Mouse (Mus musculus): ENCODE data around the gene Trat1. TPM values are rescaled to one million over a fixed set of nuclear protein-coding genes. Genes with fewer than 3 reads are reported as not detected.

Gene Trat1
- polyA plus RNA-seq, 1 experiment: 0.14 TPM

- no peak overlapping the region for H3K4me3 ChIP-seq (ENCODE audit: low read depth, low read length)
- H3K27me3 ChIP-seq (ENCODE audit: control insufficient read depth, insufficient read depth, low read length): no peaks in the 10 kb centered on the region
- 85% methylated on average over 2 of the region's 2 CpGs for WGBS
- H3K4me1 ChIP-seq (ENCODE audit: control insufficient read depth, insufficient read depth, insufficient read length, low read length): 0 out of 2 replicates have a peak, but pooled peaks cover 2% of the 10 kb centered on the region
- no peak overlapping the region for H3K27ac ChIP-seq (ENCODE audit: insufficient read depth, low read depth, low read length)
- TF ChIP-seq POLR2A (IDR thresholded peaks at IDR 0.05; ENCODE audit: low read depth, low read length) (no peak), CTCF (IDR thresholded peaks at IDR 0.05; ENCODE audit: extremely low read depth, insufficient read length, insufficient replicate concordance, low read depth, low read length) (no peak)
- H3K36me3 ChIP-seq (ENCODE audit: control insufficient read depth, insufficient read depth, low read length): no peaks in the 10 kb centered on the region
These were observed 29.1 kb upstream of the Trat1 start for GRCm38 (mm10) chr16:48800906-48801305.

GRCm38 (mm10) chr16:48799470-48799869 is 27.6 kb upstream of the Trat1 start:
- TF ChIP-seq CTCF (IDR thresholded peaks at IDR 0.05; ENCODE audit: extremely low read depth, insufficient read length, insufficient replicate concordance, low read depth, low read length): no peak
- no peak for TF ChIP-seq POLR2A (IDR thresholded peaks at IDR 0.05; ENCODE audit: low read depth, low read length)
- 86% methylated on average over 3 of the region's 3 CpGs for WGBS
- H3K4me3 ChIP-seq (ENCODE audit: low read depth, low read length): no peak overlapping the region
- H3K4me1 ChIP-seq (ENCODE audit: control insufficient read depth, insufficient read depth, insufficient read length, low read length): 0 out of 2 replicates have a peak, but pooled peaks cover 2% of the 10 kb centered on the region
- no peak overlapping the region for H3K27ac ChIP-seq (ENCODE audit: insufficient read depth, low read depth, low read length)
- no peaks in the 10 kb centered on the region for H3K27me3 ChIP-seq (ENCODE audit: control insufficient read depth, insufficient read depth, low read length)
- no peaks in the 10 kb centered on the region for H3K36me3 ChIP-seq (ENCODE audit: control insufficient read depth, insufficient read depth, low read length)

- H3K4me3 ChIP-seq (ENCODE audit: low read depth, low read length): no peak overlapping the region
- WGBS: 47% methylated on average over 3 of the region's 3 CpGs
- no peaks in the 10 kb centered on the region for H3K27me3 ChIP-seq (ENCODE audit: control insufficient read depth, insufficient read depth, low read length)
- no peak overlapping the region for H3K27ac ChIP-seq (ENCODE audit: insufficient read depth, low read depth, low read length)
- TF ChIP-seq CTCF (IDR thresholded peaks at IDR 0.05; ENCODE audit: extremely low read depth, insufficient read length, insufficient replicate concordance, low read depth, low read length) (no peak), POLR2A (IDR thresholded peaks at IDR 0.05; ENCODE audit: low read depth, low read length) (no peak)
- no peaks in the 10 kb centered on the region for H3K36me3 ChIP-seq (ENCODE audit: control insufficient read depth, insufficient read depth, low read length)
- H3K4me1 ChIP-seq (ENCODE audit: control insufficient read depth, insufficient read depth, insufficient read length, low read length): 0 out of 2 replicates have a peak, but pooled peaks cover 2% of the 10 kb centered on the region
These were observed 26.5 kb upstream of the Trat1 start for GRCm38 (mm10) chr16:48798285-48798684.

- TF ChIP-seq CTCF (IDR thresholded peaks at IDR 0.05; ENCODE audit: extremely low read depth, insufficient read length, insufficient replicate concordance, low read depth, low read length): no peak
- no peak for TF ChIP-seq POLR2A (IDR thresholded peaks at IDR 0.05; ENCODE audit: low read depth, low read length)
- Histone ChIP-seq H3K4me3 (ENCODE audit: low read depth, low read length) (no peak overlapping the region), H3K4me1 (ENCODE audit: control insufficient read depth, insufficient read depth, insufficient read length, low read length) (no peaks in the 10 kb centered on the region), H3K36me3 (ENCODE audit: control insufficient read depth, insufficient read depth, low read length) (no peaks in the 10 kb centered on the region), H3K27me3 (ENCODE audit: control insufficient read depth, insufficient read depth, low read length) (no peaks in the 10 kb centered on the region), H3K27ac (ENCODE audit: insufficient read depth, low read depth, low read length) (no peak overlapping the region)
- WGBS: 55% methylated on average over 4 of the region's 4 CpGs
These were observed 16.9 kb upstream of the Trat1 start for GRCm38 (mm10) chr16:48788704-48789185.

GRCm38 (mm10) chr16:48786258-48786657 is 14.4 kb upstream of the Trat1 start:
- no peaks in the 10 kb centered on the region for H3K27me3 ChIP-seq (ENCODE audit: control insufficient read depth, insufficient read depth, low read length)
- TF ChIP-seq POLR2A (IDR thresholded peaks at IDR 0.05; ENCODE audit: low read depth, low read length) (no peak), CTCF (IDR thresholded peaks at IDR 0.05; ENCODE audit: extremely low read depth, insufficient read length, insufficient replicate concordance, low read depth, low read length) (no peak)
- no peaks in the 10 kb centered on the region for H3K36me3 ChIP-seq (ENCODE audit: control insufficient read depth, insufficient read depth, low read length)
- 64% methylated on average over 3 of the region's 3 CpGs for WGBS
- H3K27ac ChIP-seq (ENCODE audit: insufficient read depth, low read depth, low read length): no peak overlapping the region
- H3K4me1 ChIP-seq (ENCODE audit: control insufficient read depth, insufficient read depth, insufficient read length, low read length): no peaks in the 10 kb centered on the region
- no peak overlapping the region for H3K4me3 ChIP-seq (ENCODE audit: low read depth, low read length)

GRCm38 (mm10) chr16:48777254-48777653 is 5.4 kb upstream of the Trat1 start:
- TF ChIP-seq CTCF (IDR thresholded peaks at IDR 0.05; ENCODE audit: extremely low read depth, insufficient read length, insufficient replicate concordance, low read depth, low read length): no peak
- no peak for TF ChIP-seq POLR2A (IDR thresholded peaks at IDR 0.05; ENCODE audit: low read depth, low read length)
- 40% methylated on average over 2 of the region's 2 CpGs for WGBS
- Histone ChIP-seq H3K27me3 (ENCODE audit: control insufficient read depth, insufficient read depth, low read length) (no peaks in the 10 kb centered on the region), H3K4me3 (ENCODE audit: low read depth, low read length) (no peak overlapping the region), H3K36me3 (ENCODE audit: control insufficient read depth, insufficient read depth, low read length) (no peaks in the 10 kb centered on the region), H3K27ac (ENCODE audit: insufficient read depth, low read depth, low read length) (no peak overlapping the region), H3K4me1 (ENCODE audit: control insufficient read depth, insufficient read depth, insufficient read length, low read length) (no peaks in the 10 kb centered on the region)

- 90% methylated on average over 3 of the region's 3 CpGs for WGBS
- no peak overlapping the region for H3K27ac ChIP-seq (ENCODE audit: insufficient read depth, low read depth, low read length)
- H3K36me3 ChIP-seq (ENCODE audit: control insufficient read depth, insufficient read depth, low read length): no peaks in the 10 kb centered on the region
- no peaks in the 10 kb centered on the region for H3K4me1 ChIP-seq (ENCODE audit: control insufficient read depth, insufficient read depth, insufficient read length, low read length)
- H3K4me3 ChIP-seq (ENCODE audit: low read depth, low read length): no peak overlapping the region
- no peaks in the 10 kb centered on the region for H3K27me3 ChIP-seq (ENCODE audit: control insufficient read depth, insufficient read depth, low read length)
- TF ChIP-seq POLR2A (IDR thresholded peaks at IDR 0.05; ENCODE audit: low read depth, low read length): no peak
These were observed 2.6 kb downstream of the Trat1 start for GRCm38 (mm10) chr16:48769183-48769582.
